Mouse (Mus musculus): ENCODE measurements around the gene Zbtb8b. TPM values are rescaled to one million over a fixed set of nuclear protein-coding genes. Genes with fewer than 3 reads are reported as not detected.

Gene Zbtb8b
- total RNA-seq, 2 experiments from 2014 or later: 0.29 to 0.52 TPM

DNA sequence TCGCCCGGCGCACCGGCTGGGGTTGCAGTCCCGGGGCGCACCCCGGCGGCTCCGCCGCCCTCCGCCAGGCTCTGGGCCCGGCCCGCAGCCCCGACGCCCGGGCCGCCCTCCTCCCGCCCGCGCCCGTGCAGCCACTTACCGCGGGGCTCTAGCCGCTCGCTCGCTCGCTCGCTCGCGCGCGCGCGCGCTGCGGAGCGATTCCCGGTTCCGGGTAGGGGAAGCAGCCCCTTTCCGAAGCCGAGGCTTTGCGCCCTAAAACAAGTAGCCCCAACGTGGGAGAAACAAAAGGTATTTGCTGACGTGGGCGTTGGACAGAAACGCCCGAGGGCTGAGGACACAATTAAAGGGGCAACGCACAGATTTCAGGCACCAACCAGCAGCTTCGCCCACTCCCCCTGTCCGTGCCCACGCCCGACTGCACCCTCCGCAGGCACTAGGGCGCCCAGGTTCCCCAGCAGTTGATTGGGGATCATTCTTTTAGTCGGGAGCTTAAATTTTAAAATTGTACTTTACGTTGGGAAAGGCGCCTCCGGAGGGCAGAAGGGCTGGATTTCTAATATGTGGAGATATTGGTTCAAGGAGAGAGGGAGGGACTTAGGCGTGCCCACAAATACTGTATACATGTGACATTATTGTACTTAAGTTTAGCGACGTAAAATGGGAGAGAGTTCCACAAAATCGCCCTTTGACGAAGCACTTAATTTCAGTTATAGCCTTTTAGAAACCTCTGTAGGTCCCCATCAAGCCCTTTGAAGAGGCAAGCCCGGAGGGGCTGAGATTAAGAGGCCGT, 62.9 kb downstream of the Zbtb8b start, which contains the start of gene Zbtb8a:
Zbtb8a (minus strand) TSS at position 516 of the 790 bp plus-strand sequence.
- intact Hi-C loops (cut with DNase I): no loop called here
- DNase-seq: peak; percentile 68 to 71

DNA sequence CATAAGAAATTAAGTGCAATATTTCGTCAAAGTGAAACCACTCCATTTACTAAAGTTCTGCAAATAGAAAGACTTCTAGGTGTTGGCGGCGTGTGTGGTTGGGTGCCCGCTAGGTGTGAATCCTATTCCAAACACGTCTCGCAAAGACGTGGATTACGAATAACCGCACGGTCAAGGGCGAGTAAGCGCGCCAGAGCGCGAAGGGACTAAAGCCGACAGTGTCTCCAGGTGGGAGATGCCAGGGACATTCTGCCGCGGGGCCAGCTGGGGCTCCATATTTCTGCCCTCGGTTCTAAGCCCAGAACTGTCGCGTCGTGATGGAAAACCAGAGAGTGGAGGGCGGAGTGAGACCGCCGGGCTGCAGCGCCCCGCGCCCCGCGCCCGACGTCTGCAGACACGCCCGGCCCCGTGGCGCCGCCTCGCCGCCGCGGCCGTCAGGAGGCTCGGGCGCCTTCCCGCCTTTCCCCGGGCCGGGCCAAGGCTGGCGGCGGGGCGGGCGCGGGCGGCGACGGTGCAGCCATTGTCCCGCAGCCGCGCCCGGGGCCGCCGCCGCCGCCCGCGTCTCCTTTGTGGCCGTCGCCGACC, 63.6 kb downstream of the Zbtb8b start:
- intact Hi-C loops (cut with DNase I): no loop called here
- peak; percentile 68 to 70 for DNase-seq

DNA sequence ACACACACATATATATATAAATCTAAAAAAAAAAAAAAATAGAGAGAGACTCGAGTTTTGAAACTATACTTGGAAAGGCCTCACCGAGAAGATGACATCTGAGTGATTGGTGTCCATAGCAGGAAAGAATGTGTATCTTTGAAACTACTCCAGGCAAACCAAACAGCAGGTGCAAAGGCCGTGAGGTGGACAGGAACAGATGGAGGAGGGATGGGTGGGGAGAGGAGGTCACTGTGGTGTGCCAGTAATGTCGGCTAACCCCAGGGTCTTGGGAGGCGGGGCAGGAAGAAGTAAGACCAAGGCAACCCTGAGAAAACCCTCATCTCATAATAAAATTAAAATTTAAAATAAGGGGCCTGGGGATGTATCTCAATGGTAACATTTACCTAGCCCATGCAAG, 64.8 kb downstream of the Zbtb8b start:
- intact Hi-C loops (cut with DNase I): loop anchor here (2.0 kb wide), 1 partner anchor 27 kb away; no protein-coding TSS in a partner anchor
- no peak for DNase-seq

Other genes with a start within 250 kb of the Zbtb8b start
- 1 to 10 TPM; 4.9 to 5.9 TPM for gene C77080, start 179.4 kb downstream of the Zbtb8b start, total RNA-seq (2021)
- 10 to 100 TPM; 13.4 TPM for gene Sync, start 153.2 kb downstream of the Zbtb8b start, total RNA-seq (2021)
- 100 to 1,000 TPM; 134 to 137 TPM for gene Rbbp4, start 105.5 kb downstream of the Zbtb8b start, total RNA-seq (2021)
- 10 to 100 TPM; 21.9 to 22.1 TPM for gene Zbtb8os, start 105.2 kb downstream of the Zbtb8b start, total RNA-seq (2021)
- gene Zbtb8a, start 62.7 kb downstream of the Zbtb8b start, total RNA-seq (2021): 1 to 10 TPM; 5.9 to 7.1 TPM
- 10 to 100 TPM; 35.9 to 38.2 TPM for gene Bsdc1, start 20.7 kb upstream of the Zbtb8b start, total RNA-seq (2021)
- gene Tssk3, start 50.2 kb upstream of the Zbtb8b start, total RNA-seq (2021): not detected
- not detected for gene Fam229a, start 50.3 kb upstream of the Zbtb8b start, total RNA-seq (2021)
- 10 to 100 TPM; 42.3 to 63.4 TPM for gene Marcksl1, start 72.7 kb upstream of the Zbtb8b start, total RNA-seq (2021)
- gene Hdac1, start 101.9 kb upstream of the Zbtb8b start, total RNA-seq (2021): 10 to 100 TPM; 35.1 to 38.1 TPM
- 1 to 10 TPM; 2.1 to 3.9 TPM for gene Lck, start 132.8 kb upstream of the Zbtb8b start, total RNA-seq (2021)
- gene Fam167b, start 137.7 kb upstream of the Zbtb8b start, total RNA-seq (2021): 1 to 10 TPM; 1.7 to 1.9 TPM
- gene Eif3i, start 159.8 kb upstream of the Zbtb8b start, total RNA-seq (2021): 100 to 1,000 TPM; 143 to 144 TPM
- 10 to 100 TPM; 61.7 to 63.5 TPM for gene Tmem234, start 159.8 kb upstream of the Zbtb8b start, total RNA-seq (2021)
- under 1 TPM; 0.52 to 0.84 TPM for gene Dcdc2b, start 173.4 kb upstream of the Zbtb8b start, total RNA-seq (2021)
- gene Iqcc, start 178.2 kb upstream of the Zbtb8b start, total RNA-seq (2021): 10 to 100 TPM; 13.1 to 18.2 TPM
- 10 to 100 TPM; 35.0 to 41.0 TPM for gene Ccdc28b, start 183.1 kb upstream of the Zbtb8b start, total RNA-seq (2021)
- gene Txlna, start 200.2 kb upstream of the Zbtb8b start, total RNA-seq (2021): 10 to 100 TPM; 34.1 to 39.7 TPM
- gene Kpna6, start 231.9 kb upstream of the Zbtb8b start, total RNA-seq (2021): 10 to 100 TPM; 73.5 to 75.9 TPM

Data from heart, postnatal 10 days (tissue).